Mouse (Mus musculus): ENCODE data around the gene Tmx1. TPM values are rescaled to one million over a fixed set of nuclear protein-coding genes. Genes with fewer than 3 reads are reported as not detected.

Gene Tmx1
- total RNA-seq, 2 experiments from 2014 or later = 31.7 to 35.9 TPM

DNA sequence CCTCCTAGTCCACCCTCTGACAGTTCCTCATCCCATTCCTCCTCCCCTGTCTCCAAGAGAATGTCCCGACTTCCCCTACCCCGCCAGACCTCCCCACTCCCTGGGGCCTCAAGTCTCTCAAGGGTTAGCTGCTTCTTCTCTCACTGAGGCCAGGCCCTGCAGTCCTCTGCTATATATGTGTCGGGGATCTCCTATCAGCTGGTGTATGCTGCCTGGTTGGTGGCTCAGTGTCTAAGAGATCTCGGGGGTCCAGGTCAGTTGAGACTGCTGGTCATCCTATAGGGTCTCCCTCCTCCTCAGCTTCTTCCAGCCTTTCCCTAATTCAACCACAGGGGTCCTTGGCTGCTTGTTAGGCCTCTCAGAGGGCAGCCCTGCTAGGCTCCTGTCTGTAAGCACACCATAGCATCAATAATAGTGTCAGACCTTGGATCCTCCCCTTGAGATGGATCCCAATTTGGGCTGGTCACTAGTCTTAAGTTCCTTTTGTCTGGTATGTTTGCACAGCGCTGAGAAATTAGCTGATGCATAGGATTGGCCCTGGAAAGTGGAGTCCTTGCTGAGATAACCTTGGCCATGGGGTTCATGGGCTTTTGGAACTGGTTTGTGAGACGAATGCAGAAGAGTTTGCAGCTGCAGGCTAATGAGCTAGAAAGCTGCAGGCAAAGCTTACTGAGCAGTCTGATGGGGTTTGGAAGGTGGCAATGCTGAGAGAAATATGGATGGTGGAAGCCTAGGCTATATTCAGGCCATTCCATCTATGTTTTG, 34.0 kb downstream of the Tmx1 start:
- DNase-seq = no peak

DNA sequence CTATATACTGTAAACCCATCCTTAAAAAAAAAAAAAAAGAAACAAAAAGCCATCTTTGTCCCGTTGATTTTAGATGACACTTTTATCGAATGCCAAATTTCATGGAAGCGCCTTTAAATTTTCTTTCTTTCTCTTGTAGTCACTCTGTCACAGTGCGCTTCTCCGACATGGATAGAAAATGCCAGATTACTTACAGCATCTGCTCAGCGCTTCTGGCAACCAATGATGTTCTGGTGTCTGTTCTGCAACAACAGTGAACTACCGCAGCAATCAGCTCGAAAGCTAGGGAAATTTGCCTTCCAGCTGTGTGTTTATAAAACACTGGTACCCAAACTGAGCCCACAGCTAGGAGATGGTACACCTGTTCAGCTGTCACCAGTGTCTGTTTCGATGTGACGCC, 39.5 kb downstream of the Tmx1 start:
- DNase-seq = no peak

DNA sequence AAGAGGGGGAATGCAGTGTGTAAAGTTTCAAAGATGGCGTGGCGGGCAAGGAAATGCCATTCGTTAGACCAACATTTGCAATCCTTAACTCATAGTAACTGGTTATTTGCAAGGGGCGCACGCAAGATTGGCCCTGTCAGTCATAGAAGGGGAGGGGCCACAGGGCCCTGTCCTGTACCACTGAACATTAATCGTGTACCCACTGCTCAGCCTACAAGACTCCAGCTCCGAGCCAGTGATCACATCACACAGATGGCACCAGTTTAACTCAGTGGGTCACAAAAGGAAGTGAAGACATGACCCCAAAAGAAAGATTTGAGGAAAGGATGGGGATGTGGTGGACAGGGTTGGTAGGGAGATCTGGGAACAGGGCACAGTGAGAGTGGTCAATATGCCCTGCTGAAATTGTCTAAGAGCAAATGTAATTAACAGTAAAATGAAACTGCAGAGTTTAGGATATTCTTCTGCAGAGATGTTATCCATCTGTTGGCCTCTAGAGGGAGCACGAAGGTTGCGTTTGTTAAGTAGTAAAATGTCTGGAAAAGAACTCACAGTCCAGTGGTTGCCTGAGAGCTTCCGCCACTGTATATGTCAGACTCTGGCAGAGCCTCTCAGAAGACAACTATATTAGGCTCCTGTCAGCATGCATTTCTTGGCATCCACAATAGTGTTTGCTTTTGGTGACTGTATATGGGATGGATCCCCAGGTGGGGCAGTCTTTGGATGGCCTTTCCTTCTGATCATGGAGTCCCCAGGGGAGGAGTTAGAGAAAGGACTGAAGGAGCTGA, 41.8 kb downstream of the Tmx1 start:
- DNase-seq = no peak

DNA sequence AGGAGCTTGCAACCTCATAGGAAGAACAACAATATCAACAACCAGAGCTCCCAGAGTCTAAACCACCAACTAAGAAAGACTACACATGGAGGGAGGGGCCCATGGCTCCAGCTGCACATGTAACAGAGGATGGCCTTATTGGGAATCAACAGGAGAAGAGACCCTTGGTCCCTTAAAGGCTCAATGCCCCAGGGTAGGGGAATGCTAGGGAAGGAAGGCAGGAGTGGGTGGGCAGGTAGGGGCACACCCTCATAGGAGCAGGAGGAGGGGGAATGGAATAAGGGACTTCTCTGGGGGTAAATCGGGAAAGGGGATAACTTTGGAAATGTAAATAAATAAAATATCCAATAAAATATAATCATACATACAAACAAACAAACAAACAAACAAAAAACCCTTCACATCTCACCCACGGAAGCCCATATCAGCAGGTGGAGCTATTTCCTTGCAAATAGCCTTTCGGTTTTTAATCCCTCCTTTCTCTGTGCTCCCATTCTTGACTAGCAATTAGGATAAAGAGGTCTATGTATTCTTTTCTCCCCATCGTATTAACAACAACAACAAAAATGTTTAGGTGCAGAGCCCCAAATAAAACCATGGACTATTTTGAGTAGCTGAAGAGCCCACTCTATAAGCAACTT, 42.5 kb downstream of the Tmx1 start:
- no peak for DNase-seq

DNA sequence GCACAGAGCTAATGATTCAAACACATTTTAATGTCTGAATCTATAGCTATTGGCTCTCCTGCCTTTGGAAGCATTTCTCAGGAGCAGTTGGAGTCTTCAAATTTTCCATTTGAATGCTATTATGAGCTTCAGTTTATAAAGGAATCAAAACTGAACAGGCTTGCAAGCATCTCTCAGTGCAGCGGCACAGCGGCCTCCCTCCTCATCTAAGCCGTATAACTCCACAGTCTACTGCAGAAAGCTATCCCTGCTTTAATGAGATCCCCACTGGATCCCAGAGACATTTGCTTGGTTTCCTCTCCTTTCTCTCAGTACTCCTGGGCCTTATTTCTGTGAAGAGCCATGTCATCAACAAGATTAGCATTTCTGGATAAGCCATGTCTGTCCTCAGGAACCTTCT, 45.2 kb downstream of the Tmx1 start:
- no peak for DNase-seq

DNA sequence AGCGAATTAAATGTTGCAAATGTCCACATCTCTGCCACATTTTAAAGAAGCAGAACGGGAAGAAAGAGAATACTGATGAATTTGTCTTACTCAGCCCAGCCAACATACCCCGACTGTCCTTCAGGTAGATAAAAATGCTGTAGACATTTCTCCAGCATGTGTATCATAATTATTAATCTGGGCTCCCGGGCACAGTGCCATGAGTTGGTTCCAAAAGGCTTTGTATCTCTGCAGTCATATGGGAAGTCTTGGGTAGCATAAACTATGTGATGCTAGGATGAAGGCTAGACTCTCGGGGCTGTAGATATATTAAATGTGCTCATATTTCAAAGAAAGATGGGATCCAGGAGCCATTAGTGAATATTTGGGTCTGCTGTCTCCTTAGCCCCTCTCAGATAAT, 53.1 kb downstream of the Tmx1 start:
- DNase-seq = no peak

DNA sequence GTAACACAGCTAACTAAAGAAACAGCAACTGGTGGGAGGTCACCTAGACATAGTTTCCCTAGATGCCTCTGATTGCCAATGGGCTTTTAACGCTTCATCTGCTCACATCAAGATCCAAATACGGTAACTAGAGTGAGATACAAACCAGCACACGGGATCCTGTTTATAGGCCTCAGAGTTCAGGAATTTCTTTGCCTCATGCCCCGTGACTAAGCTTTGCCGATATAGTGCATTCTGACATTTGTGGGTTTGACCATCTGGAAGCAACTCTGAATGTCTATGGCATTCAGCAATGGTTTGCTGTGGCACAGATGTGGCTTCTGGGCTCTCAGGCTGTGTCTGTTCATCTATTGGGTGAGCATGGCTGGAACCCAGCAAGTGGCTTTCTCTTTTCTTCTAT, 59.1 kb downstream of the Tmx1 start:
- no peak for DNase-seq

DNA sequence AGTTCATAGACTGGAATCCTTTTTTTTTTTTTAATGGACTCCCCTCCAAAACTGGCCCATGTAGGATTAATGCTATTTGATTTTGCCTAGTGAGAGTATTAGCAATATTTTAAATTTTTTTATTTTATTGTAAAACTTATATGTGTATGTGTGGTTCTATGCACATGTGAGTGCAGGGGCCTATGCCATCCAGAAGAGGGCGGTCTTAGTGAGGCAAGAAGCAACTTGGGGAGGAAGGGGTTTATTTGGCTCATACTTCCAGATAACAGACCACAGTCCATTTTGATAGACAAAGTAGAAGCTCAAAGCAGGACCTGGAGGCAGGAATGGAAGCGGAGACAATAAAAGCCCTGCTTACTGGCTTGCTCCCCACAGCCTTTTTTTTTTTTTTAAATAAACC, 59.5 kb downstream of the Tmx1 start:
- DNase-seq = no peak

Other genes with a start within 250 kb of the Tmx1 start
- gene Pygl, start 221.6 kb upstream of the Tmx1 start, total RNA-seq (2021) = 1 to 10 TPM; 3.4 to 5.8 TPM
- gene Trim9, start 105.5 kb upstream of the Tmx1 start, total RNA-seq (2021) = 100 to 1,000 TPM; 316 to 344 TPM